Mouse (Mus musculus) liver, embryonic 11.5 days (tissue): ENCODE measurements around the gene Olfr1278. TPM values are rescaled to one million over a fixed set of nuclear protein-coding genes. Genes with fewer than 3 reads are reported as not detected.

ENCODE experiments used
- polyA plus RNA-seq: library from polyadenylated mRNA; unstranded; fragments of >200 nt; fragmentation: Nextera tagmentation; extraction: Ambion mirVana; gene quantifications from 2 replicates; pipeline ENCODE4 v1.2.1, GENCODE M21; 2014

Gene Olfr1278
- polyA plus RNA-seq, 1 experiment from 2014 or later = not detected

Other genes starting within 250 kb of the Olfr1278 start
- not detected in 2 replicates for gene Gm13941, start 184.2 kb upstream of the Olfr1278 start, polyA plus RNA-seq
- gene Gm15130, start 137.2 kb upstream of the Olfr1278 start, polyA plus RNA-seq = not detected in 2 replicates
- not detected in 2 replicates for gene 4930430A15Rik, start 60.5 kb upstream of the Olfr1278 start, polyA plus RNA-seq
- not detected in 2 replicates for gene Olfr1275, start 54.9 kb upstream of the Olfr1278 start, polyA plus RNA-seq
- not detected in 2 replicates for gene Olfr1276, start 35.6 kb upstream of the Olfr1278 start, polyA plus RNA-seq
- gene Olfr1277, start 16.0 kb upstream of the Olfr1278 start, polyA plus RNA-seq = not detected in 2 replicates
- not detected in 2 replicates for gene Olfr1279, start 10.5 kb downstream of the Olfr1278 start, polyA plus RNA-seq
- not detected in 2 replicates for gene Olfr1280, start 23.9 kb downstream of the Olfr1278 start, polyA plus RNA-seq
- gene Olfr1281, start 36.4 kb downstream of the Olfr1278 start, polyA plus RNA-seq = not detected in 2 replicates
- gene Olfr1282, start 45.9 kb downstream of the Olfr1278 start, polyA plus RNA-seq = not detected in 2 replicates
- not detected in 2 replicates for gene Olfr1283, start 76.7 kb downstream of the Olfr1278 start, polyA plus RNA-seq
- gene Olfr1284, start 85.4 kb downstream of the Olfr1278 start, polyA plus RNA-seq = not detected in 2 replicates
- not detected in 2 replicates for gene Olfr1286, start 133.0 kb downstream of the Olfr1278 start, polyA plus RNA-seq
- not detected in 2 replicates for gene Olfr1287, start 159.0 kb downstream of the Olfr1278 start, polyA plus RNA-seq
- not detected in 2 replicates for gene Olfr1288, start 184.0 kb downstream of the Olfr1278 start, polyA plus RNA-seq
- not detected in 2 replicates for gene Olfr1289, start 190.7 kb downstream of the Olfr1278 start, polyA plus RNA-seq
- not detected in 2 replicates for gene Olfr1290, start 203.7 kb downstream of the Olfr1278 start, polyA plus RNA-seq
- not detected in 2 replicates for gene Olfr1291-ps1, start 207.0 kb downstream of the Olfr1278 start, polyA plus RNA-seq
- gene Olfr1293-ps, start 235.1 kb downstream of the Olfr1278 start, polyA plus RNA-seq = not detected in 2 replicates